Comparison of ENCODE assay signal across 29 mouse cellular contexts in genomic region chr10:22751175-22751682, GRCm38 (mm10). TPM values are rescaled to one million over a fixed set of nuclear protein-coding genes. Genes with fewer than 3 reads are reported as not detected.
DNase-seq lines count a peak whose midpoint lies in the region; ATAC-seq and TF ChIP-seq lines count a peak whose summit lies in the region.
"Had no signal": no experiment of that assay in that cellular context is flagged by ENCODE, and none has a peak within 500 bp of the region (broad histone marks: within the 10 kb centered on the region; RNA-seq: fewer than 3 reads in every experiment).

No protein-coding gene starts in this region.

- no peaks in the 10 kb centered on the region for H3K36me3 ChIP-seq in heart, embryonic 13.5 days
- H3K36me3 ChIP-seq in heart, postnatal 0 days (replicated peaks; ENCODE audit: control insufficient read depth, insufficient read depth, low read length): no peaks in the 10 kb centered on the region
- H3K36me3 ChIP-seq in MEL (ENCODE audit: control insufficient read depth in 1 of 2, insufficient read depth in 2 of 2, low read length in 2 of 2): peaks cover 0 to 17% of the 10 kb centered on the region in 2 experiments; a peak in 2 of 4 replicates
- H3K36me3 ChIP-seq: embryonic facial prominence, embryonic 10.5 days; embryonic facial prominence, embryonic 13.5 days; forebrain, embryonic 12.5 days; forebrain, embryonic 15.5 days; G1E; heart, embryonic 10.5 days had no signal

- H3K9me3 ChIP-seq in heart, embryonic 13.5 days: no peaks in the 10 kb centered on the region
- 0 out of 2 replicates have a peak, but pooled peaks cover 4% of the 10 kb centered on the region for H3K9me3 ChIP-seq in heart, postnatal 0 days (replicated peaks; ENCODE audit: control insufficient read depth, low read length)
- H3K9me3 ChIP-seq in MEL (replicated peaks; ENCODE audit: insufficient read depth, low read length): no peaks in the 10 kb centered on the region
- H3K9me3 ChIP-seq: embryonic facial prominence, embryonic 13.5 days; forebrain, embryonic 15.5 days; heart, embryonic 10.5 days had no signal

- H3K4me3 ChIP-seq in heart, embryonic 13.5 days: no peak overlapping the region
- H3K4me3 ChIP-seq in heart, postnatal 0 days (ENCODE audit: low read depth, low read length): no peak overlapping the region
- peak overlapping the region; percentile 15 to 48 for H3K4me3 ChIP-seq in MEL (ENCODE audit: control insufficient read depth in 1 of 2, insufficient read depth in 1 of 2, low read depth in 2 of 2, low read length in 2 of 2)
- H3K4me3 ChIP-seq: embryonic facial prominence, embryonic 10.5 days; embryonic facial prominence, embryonic 13.5 days; erythroblast, embryonic 14.5 days; forebrain, embryonic 12.5 days; forebrain, embryonic 15.5 days; heart, embryonic 10.5 days had no signal

- H3K9ac ChIP-seq in heart, embryonic 13.5 days: no peak overlapping the region
- 0 out of 2 replicates have a peak overlapping the region, but pooled peaks have one; percentile 20 for H3K9ac ChIP-seq in heart, postnatal 0 days (replicated peaks; ENCODE audit: low read depth, low read length)
- peak overlapping the region; percentile 7; the same call in 1 of the 2 replicates for H3K9ac ChIP-seq in MEL (ENCODE audit: control insufficient read depth, low read depth, low read length, poor library complexity, severe bottlenecking)
- H3K9ac ChIP-seq: embryonic facial prominence, embryonic 13.5 days; forebrain, embryonic 12.5 days; forebrain, embryonic 15.5 days; hindbrain, embryonic 14.5 days had no signal

- intact Hi-C loops in heart, postnatal 10 days (cut with DNase I): no loop called here
- intact Hi-C loops in heart, postnatal 36 days (cut with DNase I): no loop called here

- no peaks in the 10 kb centered on the region for H3K79me2 ChIP-seq in MEL (ENCODE audit: control insufficient read depth, insufficient read depth, low read length, poor library complexity)

- peaks cover 8% of the 10 kb centered on the region; the same call in 1 of the 2 replicates for H3K4me1 ChIP-seq in heart, embryonic 13.5 days
- H3K4me1 ChIP-seq in heart, postnatal 0 days (ENCODE audit: control insufficient read depth, insufficient read depth): 0 out of 2 replicates have a peak, but pooled peaks cover 2% of the 10 kb centered on the region
- H3K4me1 ChIP-seq in MEL (ENCODE audit: control insufficient read depth in 1 of 2, insufficient read depth in 2 of 2, low read length in 2 of 2): peaks cover 9 to 22% of the 10 kb centered on the region in 2 experiments
- H3K4me1 ChIP-seq: embryonic facial prominence, embryonic 10.5 days; embryonic facial prominence, embryonic 13.5 days had no signal

- peak overlapping the region; percentile 19; the same call in 1 of the 2 replicates for H3K4me2 ChIP-seq in heart, embryonic 13.5 days
- H3K4me2 ChIP-seq in heart, postnatal 0 days (ENCODE audit: low read depth, low read length): peak overlapping the region; percentile 22; the same call in 1 of the 2 replicates
- H3K4me2 ChIP-seq: embryonic facial prominence, embryonic 13.5 days; forebrain, embryonic 12.5 days; forebrain, embryonic 15.5 days; hindbrain, embryonic 14.5 days had no signal

- H3K27ac ChIP-seq in heart, embryonic 13.5 days (replicated peaks): no peak overlapping the region
- peak overlapping the region; percentile 51; the same call in 1 of the 2 replicates for H3K27ac ChIP-seq in heart, postnatal 0 days (ENCODE audit: low read depth)
- H3K27ac ChIP-seq in MEL (ENCODE audit: control insufficient read depth, low read depth, low read length): peak overlapping the region; percentile 63
- H3K27ac ChIP-seq: embryonic facial prominence, embryonic 10.5 days; embryonic facial prominence, embryonic 13.5 days; forebrain, embryonic 12.5 days; forebrain, embryonic 15.5 days; heart, embryonic 10.5 days; hindbrain, embryonic 14.5 days; hindbrain, postnatal 0 days had no signal

- WGBS in heart, embryonic 13.5 days: 36% methylated on average over 5 of the region's 5 CpGs
- 31% methylated on average over 5 of the region's 5 CpGs for WGBS in heart, postnatal 0 days

- ATAC-seq in heart, embryonic 13.5 days (ENCODE audit: extremely low read depth, insufficient number of reproducible peaks, low FRiP score, low TSS enrichment): no peak
- no peak for ATAC-seq in heart, postnatal 0 days (ENCODE audit: insufficient read depth, low read depth)
- ATAC-seq: forebrain, embryonic 15.5 days; hindbrain, postnatal 0 days; inflammation-experienced regulatory T-cells, adult 6 months; intestine, embryonic 16.5 days had no signal

- no peak for DNase-seq in heart, postnatal 10 days
- DNase-seq in heart, postnatal 0 days (ENCODE audit: low spot score): no peak
- no peak for DNase-seq in heart, postnatal 36 days
- peak; percentile 59 for DNase-seq in MEL (ENCODE audit: low read depth, low spot score)
- DNase-seq in cerebellum, postnatal 4 days (ENCODE audit: low spot score in 2 of 2): no peak
- DNase-seq: adrenal gland, adult 2 months; adrenal gland, postnatal 14 days; B cell, adult 2 months; cerebellum, adult 11 months; cerebellum, adult 2 months; cerebellum, adult 9-11 months; cerebellum, postnatal 25 days; embryo, embryonic 11 days; gastrocnemius, postnatal 25 days; heart, adult 18-20 months; kidney, adult 18-20 months had no signal

- H3K27me3 ChIP-seq in heart, embryonic 13.5 days (replicated peaks): no peaks in the 10 kb centered on the region
- no peaks in the 10 kb centered on the region for H3K27me3 ChIP-seq in heart, postnatal 0 days (ENCODE audit: control insufficient read depth, insufficient read depth, low read length)
- no peaks in the 10 kb centered on the region for H3K27me3 ChIP-seq in MEL (ENCODE audit: control insufficient read depth in 1 of 2, insufficient read depth in 2 of 2, low read length in 2 of 2)
- H3K27me3 ChIP-seq: CH12.LX; embryonic facial prominence, embryonic 13.5 days; forebrain, embryonic 12.5 days; forebrain, embryonic 15.5 days had no signal

- TF ChIP-seq CTCF in heart, postnatal 0 days (IDR thresholded peaks at IDR 0.05; ENCODE audit: low read depth): no peak
- no peak for TF ChIP-seq CTCF in MEL (IDR thresholded peaks at IDR 0.05 in 2 of 3, conservative IDR thresholded peaks at IDR 0.05 in 1 of 3; ENCODE audit: control insufficient read depth in 1 of 3, insufficient read depth in 1 of 3, low read depth in 2 of 3, low read length in 3 of 3, poor library complexity in 1 of 3, severe bottlenecking in 1 of 3)

- TF ChIP-seq EP300 in heart, postnatal 0 days (IDR thresholded peaks at IDR 0.05; ENCODE audit: low read depth): no peak
- TF ChIP-seq EP300 in MEL (IDR thresholded peaks at IDR 0.05; ENCODE audit: low read depth in 1 of 2, low read length in 2 of 2): peak; percentile 55 to 69; a peak in 3 of 4 replicates

- TF ChIP-seq POLR2A in MEL (IDR thresholded peaks at IDR 0.05; ENCODE audit: control insufficient read depth in 1 of 2, insufficient read depth in 1 of 2, low read depth in 1 of 2, low read length in 2 of 2, poor library complexity in 1 of 2): no peak

- no peak for TF ChIP-seq RAD21 in MEL (IDR thresholded peaks at IDR 0.05; ENCODE audit: low read depth, low read length)

TF ChIP-seq in MEL, 35 proteins besides CTCF, POLR2A, EP300 and RAD21 (continues in another document):
- TF ChIP-seq MAFK (IDR thresholded peaks at IDR 0.05; ENCODE audit: borderline replicate concordance, low read depth, low read length) (no peak), MAZ (IDR thresholded peaks at IDR 0.05; ENCODE audit: low read depth, low read length) (no peak), E2F4 (IDR thresholded peaks at IDR 0.05; ENCODE audit: borderline replicate concordance, low read depth, low read length) (no peak), CHD2 (IDR thresholded peaks at IDR 0.05; ENCODE audit: low read length) (no peak), JUND (IDR thresholded peaks at IDR 0.05; ENCODE audit: low read depth, low read length) (no peak), NRF1 (IDR thresholded peaks at IDR 0.05; ENCODE audit: insufficient read depth, low read depth, low read length, poor library complexity, severe bottlenecking) (no peak), POLR2AphosphoS2 (IDR thresholded peaks at IDR 0.05; ENCODE audit: low read length) (no peak), MYC (IDR thresholded peaks at IDR 0.05; ENCODE audit: low read depth, low read length) (no peak), MEF2A (IDR thresholded peaks at IDR 0.05; ENCODE audit: extremely low read depth, insufficient replicate concordance, low read depth, low read length, poor library complexity, severe bottlenecking) (no peak), ZNF384 (IDR thresholded peaks at IDR 0.05; ENCODE audit: low read depth, low read length) (0 out of 2 replicates have a peak, but pooled peaks have one; percentile 30), MAX (IDR thresholded peaks at IDR 0.05; ENCODE audit: low read length) (no peak), RCOR1 (IDR thresholded peaks at IDR 0.05; ENCODE audit: low read depth, low read length) (peak; percentile 16; the same call in 1 of the 2 replicates), BHLHE40 (IDR thresholded peaks at IDR 0.05; ENCODE audit: borderline replicate concordance, low read depth, low read length) (no peak), USF2 (IDR thresholded peaks at IDR 0.05; ENCODE audit: borderline replicate concordance in 1 of 2, insufficient read depth in 1 of 2, low read depth in 1 of 2, low read length in 2 of 2) (no peak), SMC3 (IDR thresholded peaks at IDR 0.05; ENCODE audit: low read depth, low read length) (no peak), UBTF (IDR thresholded peaks at IDR 0.05; ENCODE audit: borderline replicate concordance, insufficient read depth, low read depth, low read length) (no peak), SIN3A (IDR thresholded peaks at IDR 0.05; ENCODE audit: low read length) (peak; percentile 54), GATA1 (IDR thresholded peaks at IDR 0.05; ENCODE audit: low read depth, low read length) (peak; percentile 87), ETS1 (IDR thresholded peaks at IDR 0.05; ENCODE audit: low read depth, low read length) (no peak), NELFE (IDR thresholded peaks at IDR 0.05; ENCODE audit: low read depth, low read length) (no peak), KAT2A (conservative IDR thresholded peaks at IDR 0.05; ENCODE audit: low read depth, low read length) (no peak), TAL1 (IDR thresholded peaks at IDR 0.05; ENCODE audit: low read length) (no peak), ZMIZ1 (IDR thresholded peaks at IDR 0.05; ENCODE audit: low read depth, low read length) (no peak)

RNA-seq across cellular contexts. Expression of gene Tbpl1, which starts 19.5 kb away (rescaled TPM):
- polyA plus RNA-seq in heart, embryonic 13.5 days (2015; fragmentation: Nextera tagmentation; extraction: Ambion mirVana): 38.8 and 43.2 TPM in 2 replicates
- 10 to 100 TPM; 24.5 to 29.3 TPM for total RNA-seq in heart, postnatal 10 days (2021)
- 8.2 and 22.4 TPM in 2 replicates for total RNA-seq in heart, postnatal 0 days (2014; rRNA removed; ENCODE audit: low replicate concordance)
- polyA plus RNA-seq in heart, postnatal 0 days (2015; fragmentation: Nextera tagmentation; extraction: Ambion mirVana): 31.2 and 37.0 TPM in 2 replicates
- 10 to 100 TPM; 18.2 to 21.4 TPM for total RNA-seq in heart, postnatal 36 days (2021)
- total RNA-seq in MEL (2012; rRNA removed): 36.6 and 47.1 TPM in 2 replicates
- polyA plus RNA-seq in MEL (2012; ENCODE audit: insufficient read depth in 1 of 2, insufficient read length in 2 of 2, low read depth in 1 of 2, low replicate concordance in 2 of 2, missing spikeins in 1 of 2): 10 to 100 TPM in 1 of 2 experiments, not detected in 1; 41.8 TPM

Comparison
In these comparisons a context has a peak if more than half of its experiments do, and no peak if none do; other contexts are left out.
1. H3K4me3 ChIP-seq: peak in MEL (2 of 2); none in heart, embryonic 13.5 days (single experiment) and heart, postnatal 0 days (single experiment).